Mouse (Mus musculus) cerebellum, adult 2 months (tissue): ENCODE data around the gene Furin. TPM values are rescaled to one million over a fixed set of nuclear protein-coding genes. Genes with fewer than 3 reads are reported as not detected.

Experiments used
- DNase-seq, 2 experiments: peaks; one replicate each; pipeline ENCODE4 v3.0.0; 2021
- H3K27ac ChIP-seq: fragments of 200-500 bp; 2 replicates; pipeline ENCODE4 v1.5.1; 2012; ENCODE audit warnings: low read length, control low read depth, inconsistent platforms; ENCODE audit not compliant: insufficient read depth
- H3K27me3 ChIP-seq: fragments of 200-500 bp; 2 replicates; pipeline ENCODE4 v1.6.1; 2012; ENCODE audit warnings: inconsistent platforms, mild to moderate bottlenecking, low read length, moderate library complexity; ENCODE audit not compliant: control insufficient read depth, insufficient read depth
- H3K4me1 ChIP-seq: fragments of 200-500 bp; 2 replicates; pipeline ENCODE4 v1.6.1; 2011; ENCODE audit warnings: low read length; ENCODE audit not compliant: control insufficient read depth, insufficient read depth
- H3K4me3 ChIP-seq: fragments of 200-500 bp; replicated peaks from 2 replicates; pipeline ENCODE3; 2011; ENCODE audit warnings: mild to moderate bottlenecking, low read depth, low read length, control low read depth; ENCODE audit not compliant: insufficient read depth
- CTCF ChIP-seq: fragments of 200-500 bp; IDR thresholded peaks from 2 replicates; pipeline ENCODE4 v1.5.1; 2011; ENCODE audit warnings: low read depth, mild to moderate bottlenecking, control low read depth, low read length, moderate library complexity, borderline replicate concordance; ENCODE audit not compliant: insufficient read depth
- POLR2A ChIP-seq: fragments of 200-500 bp; IDR thresholded peaks from 2 replicates; pipeline ENCODE4 v1.6.1; 2011; ENCODE audit warnings: low read length, control low read depth, borderline replicate concordance; ENCODE audit not compliant: insufficient read depth
- WGBS: fragments of 180-500 bp; shearing (Covaris S2); methylation state at CpG from one replicate; pipeline ENCODE4 v1.1.7; 2018; 5-methylcytosine and 5-hydroxymethylcytosine counted together
- polyA plus RNA-seq: library from polyadenylated mRNA; depleted of rRNA; stranded (reverse); fragments of >200 nt; gene quantifications from 2 replicates; pipeline ENCODE4 v1.2.3, GENCODE M21; 2012

The Furin gene
- polyA plus RNA-seq, 1 experiment, result 37.3 TPM

- TF ChIP-seq CTCF (no peak), POLR2A (no peak)
- H3K27me3 ChIP-seq, result no peaks in the 10 kb centered on the region
- H3K27ac ChIP-seq, result no peak overlapping the region
- no peak overlapping the region for H3K4me3 ChIP-seq
- H3K4me1 ChIP-seq, result peaks cover 7% of the 10 kb centered on the region; the same call in 1 of the 2 replicates
- peak in 1 of 2 experiments; percentile 36 for DNase-seq
- WGBS, result 72% methylated on average over 10 of the region's 10 CpGs
Observed at GRCm38 (mm10) chr7:80439789-80440488, 34.7 kb upstream of the Furin start.

- no peak for DNase-seq
- no peaks in the 10 kb centered on the region for H3K27me3 ChIP-seq
- H3K4me1 ChIP-seq, result peaks cover 4% of the 10 kb centered on the region; the same call in 1 of the 2 replicates
- TF ChIP-seq POLR2A (no peak), CTCF (no peak)
- H3K27ac ChIP-seq, result no peak overlapping the region
- 37% methylated on average over 15 of the region's 15 CpGs for WGBS
- H3K4me3 ChIP-seq, result no peak overlapping the region
Observed at GRCm38 (mm10) chr7:80439032-80439760, 34.0 kb upstream of the Furin start.

GRCm38 (mm10) chr7:80436571-80436970, 31.3 kb upstream of the Furin start:
- Histone ChIP-seq H3K4me3 (no peak overlapping the region), H3K27ac (no peak overlapping the region), H3K4me1 (no peaks in the 10 kb centered on the region), H3K27me3 (no peaks in the 10 kb centered on the region)
- DNase-seq, result no peak
- no peak for TF ChIP-seq POLR2A
- no peak for TF ChIP-seq CTCF
- 82% methylated on average over 7 of the region's 7 CpGs for WGBS

GRCm38 (mm10) chr7:80435594-80435993, 30.4 kb upstream of the Furin start:
- Histone ChIP-seq H3K4me1 (no peaks in the 10 kb centered on the region), H3K4me3 (no peak overlapping the region), H3K27ac (no peak overlapping the region), H3K27me3 (no peaks in the 10 kb centered on the region)
- no peak for TF ChIP-seq CTCF
- TF ChIP-seq POLR2A, result no peak
- 90% methylated on average over 3 of the region's 3 CpGs for WGBS
- DNase-seq, result no peak

DNA sequence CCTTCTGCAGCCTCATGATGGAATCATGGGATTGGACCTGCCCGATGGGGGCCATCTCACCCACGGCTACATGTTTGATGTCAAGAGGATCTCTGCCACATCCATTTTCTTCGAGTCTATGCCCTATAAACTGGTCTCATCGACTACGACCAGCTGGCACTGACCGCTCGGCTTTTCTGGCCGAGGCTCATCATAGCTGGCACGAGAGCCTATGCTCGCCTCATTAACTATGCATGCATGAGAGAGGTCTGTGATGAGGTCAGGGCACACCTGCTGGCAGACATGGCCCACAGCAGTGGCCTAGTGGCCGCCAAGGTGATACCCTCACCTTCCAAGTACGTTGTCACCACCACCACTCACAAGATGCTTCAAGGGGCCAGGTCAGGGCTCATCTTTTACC, 24.4 kb upstream of the Furin start:
- Histone ChIP-seq H3K4me3 (no peak overlapping the region), H3K27ac (no peak overlapping the region), H3K27me3 (no peaks in the 10 kb centered on the region), H3K4me1 (0 out of 2 replicates have a peak, but pooled peaks cover 5% of the 10 kb centered on the region)
- 17% methylated on average over 12 of the region's 12 CpGs for WGBS
- TF ChIP-seq CTCF (no peak), POLR2A (no peak)
- DNase-seq, result peak; percentile 20 to 25

- Histone ChIP-seq H3K27ac (no peak overlapping the region), H3K27me3 (no peaks in the 10 kb centered on the region), H3K4me3 (no peak overlapping the region), H3K4me1 (0 out of 2 replicates have a peak, but pooled peaks cover 5% of the 10 kb centered on the region)
- TF ChIP-seq CTCF (no peak), POLR2A (no peak)
- WGBS, result 94% methylated on average over 5 of the region's 5 CpGs
- DNase-seq, result no peak
Observed at GRCm38 (mm10) chr7:80427730-80428129, 22.5 kb upstream of the Furin start.

- TF ChIP-seq POLR2A (no peak), CTCF (no peak)
- Histone ChIP-seq H3K27me3 (no peaks in the 10 kb centered on the region), H3K27ac (no peak overlapping the region), H3K4me3 (no peak overlapping the region), H3K4me1 (0 out of 2 replicates have a peak, but pooled peaks cover 5% of the 10 kb centered on the region)
- 76% methylated on average over 7 of the region's 7 CpGs for WGBS
- DNase-seq, result no peak
Observed at GRCm38 (mm10) chr7:80426363-80426762, 21.1 kb upstream of the Furin start.

DNA sequence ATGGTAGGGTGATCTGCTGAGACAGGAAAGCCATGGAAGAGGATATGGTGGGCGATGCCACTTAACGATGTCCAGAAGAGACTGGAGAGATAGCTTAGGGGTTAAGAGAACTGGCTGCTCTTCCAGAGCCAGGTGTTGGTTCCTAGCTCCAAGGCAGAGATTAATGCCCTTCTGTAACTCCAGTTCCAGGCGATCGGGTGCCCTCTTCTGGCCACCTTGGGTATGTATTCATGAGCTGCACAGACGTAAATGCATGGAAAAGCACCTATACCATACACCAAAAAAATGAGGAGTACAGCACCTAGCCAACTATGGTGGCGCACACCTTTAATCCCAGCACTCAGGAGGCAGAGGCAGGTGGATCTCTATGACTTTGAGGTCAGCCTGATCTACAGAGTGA, 19.5 kb upstream of the Furin start:
- H3K4me1 ChIP-seq, result 0 out of 2 replicates have a peak, but pooled peaks cover 4% of the 10 kb centered on the region
- no peak for TF ChIP-seq POLR2A
- TF ChIP-seq CTCF, result peak; percentile 28; the same call in 1 of the 2 replicates
- 89% methylated on average over 6 of the region's 6 CpGs for WGBS
- no peak for DNase-seq
- no peak overlapping the region for H3K4me3 ChIP-seq
- H3K27ac ChIP-seq, result no peak overlapping the region
- H3K27me3 ChIP-seq, result no peaks in the 10 kb centered on the region
